In the genomic region with DNA sequence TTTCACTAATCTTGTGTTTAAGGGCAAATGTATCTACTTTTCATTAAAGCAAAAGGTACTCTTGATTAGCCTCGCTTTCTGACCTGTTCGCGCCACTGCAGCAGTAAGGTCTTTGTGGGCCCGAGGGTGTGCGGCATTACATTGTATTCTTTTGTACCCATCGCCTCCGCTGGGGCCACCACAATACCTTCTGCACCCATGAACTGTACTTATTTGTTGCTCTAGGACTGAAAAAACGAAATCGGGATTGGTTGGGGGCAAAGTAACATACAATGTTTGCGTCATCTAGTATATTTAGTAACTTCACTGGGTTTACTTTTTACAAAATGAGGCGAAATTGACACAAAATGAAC, we compare ENCODE assay signal across 8 mouse cellular contexts. TPM values are rescaled to one million over a fixed set of nuclear protein-coding genes. Genes with fewer than 3 reads are reported as not detected.
DNase-seq lines count a peak whose midpoint lies in the region; ATAC-seq and TF ChIP-seq lines count a peak whose summit lies in the region.

No protein-coding gene starts in this region.

- peak overlapping the region; percentile 59 for H3K4me2 ChIP-seq in embryonic facial prominence, embryonic 12.5 days (replicated peaks)
- H3K4me2 ChIP-seq in intestine, embryonic 15.5 days (replicated peaks): peak overlapping the region; percentile 85

- peak overlapping the region; percentile 100 for H3K27ac ChIP-seq in embryonic facial prominence, embryonic 12.5 days
- peak overlapping the region; percentile 99 for H3K27ac ChIP-seq in intestine, embryonic 15.5 days

- H3K9ac ChIP-seq in embryonic facial prominence, embryonic 12.5 days: peak overlapping the region; percentile 97
- H3K9ac ChIP-seq in intestine, embryonic 15.5 days: peak overlapping the region; percentile 96

- no peak for TF ChIP-seq CTCF in E14TG2a.4 (conservative IDR thresholded peaks at IDR 0.05; ENCODE audit: low read length)

- H3K4me3 ChIP-seq in E14TG2a.4 (replicated peaks; ENCODE audit: low read length): peak overlapping the region; percentile 90
- peak overlapping the region; percentile 78 for H3K4me3 ChIP-seq in embryonic facial prominence, embryonic 12.5 days
- H3K4me3 ChIP-seq in intestine, embryonic 15.5 days (replicated peaks): peak overlapping the region; percentile 77

- peak; percentile 30 for DNase-seq in adrenal gland, adult 2 months
- DNase-seq in adrenal gland, postnatal 25 days: no peak
- peak; percentile 16 for DNase-seq in lung, postnatal 14 days
- DNase-seq in splenic B cell, adult 2 months (ENCODE audit: low read depth, low spot score): peak; percentile 41
- no peak for DNase-seq in left cerebral cortex, postnatal 36 days (ENCODE audit: low spot score in 2 of 2)

- no peaks in the 10 kb centered on the region for H3K27me3 ChIP-seq in E14TG2a.4 (ENCODE audit: insufficient read depth, low read length)
- H3K27me3 ChIP-seq in embryonic facial prominence, embryonic 12.5 days: no peaks in the 10 kb centered on the region
- H3K27me3 ChIP-seq in intestine, embryonic 15.5 days (replicated peaks): no peaks in the 10 kb centered on the region
- H3K27me3 ChIP-seq in splenic B cell, adult 2 months (ENCODE audit: control insufficient read depth, insufficient read depth, low read length, poor library complexity, severe bottlenecking): no peaks in the 10 kb centered on the region

- no peak for ATAC-seq in embryonic facial prominence, embryonic 12.5 days (ENCODE audit: insufficient number of reproducible peaks, insufficient read depth, low FRiP score, low TSS enrichment)
- ATAC-seq in intestine, embryonic 15.5 days: no peak

- intact Hi-C loops in left cerebral cortex, postnatal 36 days (cut with DNase I): loop anchor here (5.0 kb wide), 3 partner anchors 51 to 129 kb away; no protein-coding TSS in a partner anchor

- no peaks in the 10 kb centered on the region for H3K9me3 ChIP-seq in E14TG2a.4 (ENCODE audit: low read length)
- no peaks in the 10 kb centered on the region for H3K9me3 ChIP-seq in embryonic facial prominence, embryonic 12.5 days
- H3K9me3 ChIP-seq in intestine, embryonic 15.5 days: no peaks in the 10 kb centered on the region

- peaks cover 58% of the 10 kb centered on the region for H3K4me1 ChIP-seq in E14TG2a.4 (replicated peaks; ENCODE audit: low read depth, low read length)
- H3K4me1 ChIP-seq in embryonic facial prominence, embryonic 12.5 days: peaks cover 19% of the 10 kb centered on the region
- peaks cover 19% of the 10 kb centered on the region; the same call in 1 of the 2 replicates for H3K4me1 ChIP-seq in intestine, embryonic 15.5 days (replicated peaks)

- 6% methylated on average over 11 of the region's 11 CpGs for WGBS in embryonic facial prominence, embryonic 12.5 days
- WGBS in intestine, embryonic 15.5 days: 6% methylated on average over 11 of the region's 11 CpGs

- peaks cover 6% of the 10 kb centered on the region; the same call in 1 of the 2 replicates for H3K36me3 ChIP-seq in E14TG2a.4 (ENCODE audit: insufficient read depth, low read length)
- H3K36me3 ChIP-seq in embryonic facial prominence, embryonic 12.5 days: no peaks in the 10 kb centered on the region
- no peaks in the 10 kb centered on the region for H3K36me3 ChIP-seq in intestine, embryonic 15.5 days
- H3K36me3 ChIP-seq in splenic B cell, adult 2 months (ENCODE audit: control insufficient read depth, insufficient read depth, low read length, poor library complexity, severe bottlenecking): no peaks in the 10 kb centered on the region

RNA-seq across cellular contexts. Expression of gene Prdm10, which starts 1.3 kb away (rescaled TPM):
- 10 to 100 TPM in 1 of 2 experiments, 1 to 10 TPM in 1; 8.4 to 11.3 TPM for total RNA-seq in adrenal gland, adult 2 months (2021)
- 6.8 and 8.6 TPM in 2 replicates for polyA plus RNA-seq in adrenal gland, adult 2 months (2012; rRNA removed)
- total RNA-seq in adrenal gland, postnatal 25 days (2021): 9.7 and 12.1 TPM in 2 replicates
- polyA plus RNA-seq in embryonic facial prominence, embryonic 12.5 days (2016; fragmentation: Nextera tagmentation; extraction: Ambion mirVana): 6.7 and 7.8 TPM in 2 replicates
- polyA plus RNA-seq in intestine, embryonic 15.5 days (2015; fragmentation: Nextera tagmentation; extraction: Ambion mirVana): 3.9 and 4.1 TPM in 2 replicates
- 10 to 100 TPM; 17.1 to 24.3 TPM for total RNA-seq in left cerebral cortex, postnatal 36 days (2021)

Comparison
In these comparisons a context has a peak if more than half of its experiments do, and no peak if none do; other contexts are left out.
1. DNase-seq: peak in adrenal gland, adult 2 months (single experiment), lung, postnatal 14 days (single experiment) and splenic B cell, adult 2 months (single experiment); none in adrenal gland, postnatal 25 days (single experiment) and left cerebral cortex, postnatal 36 days (0 of 2).
2. Peak in every context shown above with its lines, with median percentiles within 50 percentile points of each other: H3K4me3 ChIP-seq.